ENCODE assay signal across 8 mouse cellular contexts in genomic region chr11:5443511-5444233, GRCm38 (mm10). TPM values are rescaled to one million over a fixed set of nuclear protein-coding genes. Genes with fewer than 3 reads are reported as not detected.
DNase-seq lines count a peak whose midpoint lies in the region; ATAC-seq lines count a peak whose summit lies in the region.

No protein-coding gene starts in this region.

- H3K9ac ChIP-seq in forebrain, embryonic 13.5 days = peak overlapping the region; percentile 78
- H3K9ac ChIP-seq in hindbrain, embryonic 13.5 days = peak overlapping the region; percentile 82

- H3K4me1 ChIP-seq in forebrain, embryonic 13.5 days = peaks cover 33% of the 10 kb centered on the region
- peaks cover 29% of the 10 kb centered on the region for H3K4me1 ChIP-seq in hindbrain, embryonic 13.5 days (replicated peaks)

- intact Hi-C loops in left cerebral cortex, postnatal 4 days (cut with DNase I) = loop anchor here (10.0 kb wide), 1 partner anchor 149 kb away; no protein-coding TSS in a partner anchor
- intact Hi-C loops in left cerebral cortex, postnatal 14 days (cut with DNase I) = loop anchor here (5.0 kb wide), 1 partner anchor 51 kb away; no protein-coding TSS in a partner anchor

- H3K9me3 ChIP-seq in forebrain, embryonic 13.5 days (replicated peaks) = no peaks in the 10 kb centered on the region
- no peaks in the 10 kb centered on the region for H3K9me3 ChIP-seq in hindbrain, embryonic 13.5 days

- ATAC-seq in forebrain, embryonic 13.5 days = peak; percentile 31
- peak; percentile 35 for ATAC-seq in hindbrain, embryonic 13.5 days (ENCODE audit: low FRiP score)

- peak overlapping the region; percentile 90 for H3K4me2 ChIP-seq in forebrain, embryonic 13.5 days
- H3K4me2 ChIP-seq in hindbrain, embryonic 13.5 days = peak overlapping the region; percentile 96

- no peaks in the 10 kb centered on the region for H3K27me3 ChIP-seq in forebrain, embryonic 13.5 days
- H3K27me3 ChIP-seq in hindbrain, embryonic 13.5 days = peaks cover 11% of the 10 kb centered on the region; the same call in 1 of the 2 replicates

- peak overlapping the region; percentile 63 for H3K27ac ChIP-seq in forebrain, embryonic 13.5 days
- H3K27ac ChIP-seq in hindbrain, embryonic 13.5 days = peak overlapping the region; percentile 52

- under 1% methylated on average over 36 of the region's 38 CpGs for WGBS in forebrain, embryonic 13.5 days
- under 1% methylated on average over 38 of the region's 38 CpGs for WGBS in hindbrain, embryonic 13.5 days

- H3K36me3 ChIP-seq in forebrain, embryonic 13.5 days (ENCODE audit: poor library complexity, severe bottlenecking) = no peaks in the 10 kb centered on the region
- no peaks in the 10 kb centered on the region for H3K36me3 ChIP-seq in hindbrain, embryonic 13.5 days

- H3K4me3 ChIP-seq in forebrain, embryonic 13.5 days = peak overlapping the region; percentile 83
- peak overlapping the region; percentile 82 for H3K4me3 ChIP-seq in hindbrain, embryonic 13.5 days

- peak; percentile 40 for DNase-seq in left cerebral cortex, postnatal 4 days
- no peak for DNase-seq in left cerebral cortex, postnatal 14 days (ENCODE audit: low spot score in 2 of 2)
- DNase-seq in adrenal gland, adult 8-10 months = peak; percentile 40
- peak; percentile 17 for DNase-seq in liver
- peak; percentile 71 for DNase-seq in neural tube, embryonic 10.5 days (ENCODE audit: extremely low spot score, low spot score)
- DNase-seq in urinary bladder, postnatal 25 days (ENCODE audit: low spot score) = peak; percentile 10

RNA-seq across cellular contexts. Expression of gene Znrf3, which starts 1.0 kb away (rescaled TPM):
- 10 to 100 TPM; 17.6 to 21.0 TPM for total RNA-seq in left cerebral cortex, postnatal 4 days (2021)
- total RNA-seq in left cerebral cortex, postnatal 14 days (2021) = 10 to 100 TPM; 22.1 to 23.9 TPM
- total RNA-seq in adrenal gland, adult 8-10 months (2022) = 10 to 100 TPM; 26.1 to 41.3 (median 36.4) TPM
- 9.2 and 10.8 TPM in 2 replicates for polyA plus RNA-seq in forebrain, embryonic 13.5 days (2015; fragmentation: Nextera tagmentation; extraction: Ambion mirVana)
- 6.7 and 7.1 TPM in 2 replicates for polyA plus RNA-seq in hindbrain, embryonic 13.5 days (2015; fragmentation: Nextera tagmentation; extraction: Ambion mirVana)

Comparison
In these comparisons a context has a peak if more than half of its experiments do, and no peak if none do; other contexts are left out.
1. DNase-seq: peak in left cerebral cortex, postnatal 4 days (single experiment), adrenal gland, adult 8-10 months (single experiment), liver (single experiment), neural tube, embryonic 10.5 days (single experiment) and urinary bladder, postnatal 25 days (single experiment); none in left cerebral cortex, postnatal 14 days (0 of 2).